Mouse (Mus musculus): ENCODE measurements around the gene Gpt2.

Gene Gpt2

GRCm38 (mm10) chr8:85487906-85488620, 4.3 kb upstream of the Gpt2 start:
- no peak for DNase-seq (ENCODE audit: low read depth, low spot score)

DNA sequence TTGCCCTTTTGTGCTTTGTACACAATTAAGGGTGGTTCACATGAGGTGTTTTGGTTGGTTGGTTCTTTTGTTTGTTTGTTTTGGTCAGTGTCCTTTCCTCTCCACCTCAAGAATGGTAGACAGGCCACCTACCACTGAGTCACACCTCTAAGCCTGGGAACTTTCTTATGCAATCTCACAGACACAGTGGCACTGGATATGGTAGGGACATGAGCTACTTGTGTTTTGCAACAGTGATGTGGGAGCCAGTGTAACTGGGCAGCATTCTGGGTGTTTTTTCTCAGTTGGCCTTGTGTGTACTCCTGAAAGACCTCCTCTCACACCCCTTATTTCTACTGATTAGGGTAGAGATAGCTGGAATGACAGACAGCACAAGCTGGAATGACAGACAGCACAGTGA, 3.7 kb upstream of the Gpt2 start:
- no peak for DNase-seq (ENCODE audit: low read depth, low spot score)

- DNase-seq (ENCODE audit: low read depth, low spot score), result no peak
Measured at GRCm38 (mm10) chr8:85489546-85489945, 2.8 kb upstream of the Gpt2 start.

DNA sequence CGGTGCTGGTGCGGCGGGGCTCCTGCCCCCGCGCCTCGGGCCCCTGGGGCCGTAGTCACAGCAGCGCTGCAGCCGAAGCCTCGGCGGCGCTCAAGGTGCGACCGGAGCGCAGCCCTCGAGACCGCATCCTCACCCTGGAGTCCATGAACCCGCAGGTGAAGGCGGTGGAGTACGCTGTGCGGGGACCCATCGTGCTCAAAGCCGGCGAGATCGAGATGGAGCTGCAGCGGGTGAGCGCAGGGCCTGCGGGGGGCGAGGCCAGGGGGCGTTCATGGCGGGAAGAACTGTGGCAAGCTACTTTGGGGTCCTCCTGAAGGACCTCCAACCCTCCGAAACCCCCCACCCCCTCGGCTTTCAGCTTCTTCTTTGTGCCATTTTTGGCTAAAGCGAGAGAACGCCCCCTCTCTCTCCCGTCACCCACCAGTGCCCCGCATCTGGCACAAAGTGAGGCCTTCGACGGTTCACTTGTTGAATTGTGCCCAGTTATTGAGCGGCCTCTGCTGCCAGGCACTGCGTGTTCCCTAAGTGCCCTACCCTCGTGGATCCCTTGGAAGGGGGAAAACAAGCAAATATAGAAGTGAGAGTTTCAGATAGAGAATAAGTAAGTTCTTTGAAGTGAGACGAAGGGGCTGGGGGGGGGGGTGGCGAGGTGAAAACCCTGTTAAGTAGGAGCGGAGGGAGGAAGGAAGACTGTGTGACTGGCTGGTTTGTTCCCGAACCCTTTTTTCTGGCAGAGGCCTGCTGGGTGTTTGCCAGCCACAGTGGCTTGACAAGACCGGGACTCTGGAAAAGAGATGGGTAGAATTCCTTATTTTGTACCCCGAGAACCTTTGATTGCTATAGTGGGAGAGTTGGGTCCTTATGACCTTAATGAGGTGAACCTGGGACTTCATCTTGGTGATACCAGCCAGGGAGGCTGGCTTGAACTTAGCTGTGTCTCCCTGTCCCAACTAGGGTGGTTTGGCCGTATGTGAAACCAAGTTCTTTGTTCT, 860 bp downstream of the Gpt2 start:
- DNase-seq (ENCODE audit: low read depth, low spot score), result no peak

GRCm38 (mm10) chr8:85496125-85496524, 3.7 kb downstream of the Gpt2 start:
- DNase-seq (ENCODE audit: low read depth, low spot score), result no peak

DNA sequence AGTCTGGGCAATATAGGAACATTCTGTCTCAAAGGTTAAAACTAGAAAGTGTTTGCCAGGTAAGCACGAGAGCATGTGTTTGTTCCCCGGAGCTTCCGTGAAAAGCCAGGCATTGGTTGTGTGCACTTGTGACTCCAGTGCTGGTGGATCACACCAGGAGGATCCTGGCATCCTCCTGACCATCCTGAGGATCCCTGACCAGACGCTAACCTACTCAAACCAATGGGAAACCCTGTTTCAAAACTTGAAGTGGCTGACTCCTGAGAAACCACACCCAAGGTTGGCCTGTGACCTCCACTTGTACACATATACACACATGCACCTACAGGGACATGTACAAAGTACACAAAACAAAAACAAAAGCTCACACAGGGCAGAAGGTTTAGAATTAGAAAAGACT, 4.4 kb downstream of the Gpt2 start:
- no peak for DNase-seq (ENCODE audit: low read depth, low spot score)

- no peak for DNase-seq (ENCODE audit: low read depth, low spot score)
Measured at GRCm38 (mm10) chr8:85498577-85498976, 6.2 kb downstream of the Gpt2 start.

GRCm38 (mm10) chr8:85500460-85500859, 8.1 kb downstream of the Gpt2 start:
- no peak for DNase-seq (ENCODE audit: low read depth, low spot score)

DNA sequence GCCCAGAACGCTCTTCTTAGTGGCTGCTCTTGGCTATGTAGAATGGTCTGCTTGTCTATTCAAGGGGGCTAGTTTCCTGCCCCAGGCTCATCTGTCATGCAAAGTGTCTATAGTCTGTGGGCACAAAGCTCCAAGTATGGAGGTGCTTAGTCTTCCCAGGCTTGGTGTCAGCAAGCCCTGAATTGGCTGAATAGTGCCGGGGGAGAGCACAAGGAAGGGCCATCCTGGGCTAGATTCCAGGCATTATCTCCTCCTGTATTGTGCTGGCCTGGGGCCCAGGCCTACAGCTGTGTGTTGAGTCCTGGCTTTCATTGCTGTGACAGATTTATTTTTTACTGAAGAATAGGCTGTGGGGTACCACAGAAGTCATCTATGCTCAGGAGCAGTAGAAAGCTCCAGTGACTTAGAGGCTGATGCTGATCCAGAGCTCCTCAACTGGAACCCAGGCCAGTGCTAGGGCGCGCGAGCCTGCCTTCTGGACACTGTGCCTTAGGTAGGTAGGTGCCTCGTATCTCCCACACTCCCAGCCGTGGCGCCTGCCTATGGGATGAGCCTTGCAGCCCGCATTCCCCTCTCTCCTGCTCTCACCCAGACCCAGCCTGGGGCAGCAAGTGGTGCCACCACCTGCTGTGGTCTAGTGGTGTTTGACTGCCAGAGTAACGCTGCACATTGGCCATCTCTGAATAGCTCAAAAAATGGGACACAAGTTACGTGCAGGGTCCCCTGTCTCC, 8.7 kb downstream of the Gpt2 start:
- no peak for DNase-seq (ENCODE audit: low read depth, low spot score)

DNA sequence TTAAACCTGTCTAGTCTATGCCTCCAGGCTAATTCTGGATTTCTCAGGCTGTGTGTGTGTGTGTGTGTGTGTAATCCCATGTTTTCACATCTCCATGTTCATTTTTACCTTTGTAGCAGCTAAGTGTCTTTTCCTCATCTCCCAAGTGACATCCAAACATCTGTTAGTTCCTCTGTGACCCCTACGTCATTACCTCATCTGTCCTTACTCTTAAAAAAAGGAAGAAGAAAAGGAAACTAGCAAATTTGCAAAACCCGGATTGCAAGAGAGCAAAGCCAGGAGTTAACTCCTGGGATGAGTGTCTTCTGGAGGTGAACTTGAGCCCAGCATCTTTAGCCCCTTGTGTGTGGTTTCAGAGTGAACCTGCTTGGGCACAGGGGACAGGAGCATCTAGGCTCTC, 10.0 kb downstream of the Gpt2 start:
- DNase-seq (ENCODE audit: low read depth, low spot score), result no peak

DNA sequence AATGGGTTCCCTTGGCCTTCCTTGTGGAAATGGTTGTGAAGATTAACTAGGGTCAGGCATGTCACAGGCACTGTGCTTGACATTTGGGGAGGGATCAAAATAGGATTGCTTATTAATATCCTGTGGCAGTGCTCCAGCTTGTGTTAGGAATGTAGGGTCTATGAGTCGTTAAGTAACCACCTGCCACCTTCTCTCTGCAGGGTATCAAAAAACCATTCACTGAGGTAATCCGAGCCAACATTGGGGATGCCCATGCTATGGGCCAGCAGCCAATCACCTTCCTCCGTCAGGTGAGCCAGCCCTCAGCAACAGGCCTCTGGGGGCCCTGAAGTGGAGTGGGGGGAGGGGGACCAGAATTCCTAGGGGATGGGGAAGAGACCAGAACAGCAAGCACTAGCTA, 10.7 kb downstream of the Gpt2 start:
- peak; percentile 78 for DNase-seq (ENCODE audit: low read depth, low spot score)

DNA sequence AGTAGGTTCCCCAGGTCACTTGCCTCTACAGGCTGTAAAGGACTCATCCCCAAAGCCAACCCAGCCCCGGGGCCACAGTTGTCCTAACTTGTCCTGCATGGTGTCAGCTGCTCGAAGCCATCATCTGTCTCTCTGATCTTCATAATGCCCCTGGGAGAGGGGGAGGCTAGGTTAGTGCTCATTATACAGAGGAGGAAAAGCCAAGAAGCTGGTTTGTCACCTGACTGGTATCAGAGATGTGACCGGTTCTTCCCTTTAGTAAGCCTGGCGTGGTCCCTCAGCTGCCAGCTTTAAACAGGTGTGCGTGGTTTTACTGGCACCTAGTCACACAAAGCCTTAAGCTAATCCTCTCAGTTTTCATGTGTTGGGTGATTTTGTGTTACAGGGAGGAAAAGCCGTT, 12.3 kb downstream of the Gpt2 start:
- peak; percentile 65 for DNase-seq (ENCODE audit: low read depth, low spot score)

- DNase-seq (ENCODE audit: low read depth, low spot score), result no peak
Measured at GRCm38 (mm10) chr8:85506620-85507019, 14.2 kb downstream of the Gpt2 start.

DNA sequence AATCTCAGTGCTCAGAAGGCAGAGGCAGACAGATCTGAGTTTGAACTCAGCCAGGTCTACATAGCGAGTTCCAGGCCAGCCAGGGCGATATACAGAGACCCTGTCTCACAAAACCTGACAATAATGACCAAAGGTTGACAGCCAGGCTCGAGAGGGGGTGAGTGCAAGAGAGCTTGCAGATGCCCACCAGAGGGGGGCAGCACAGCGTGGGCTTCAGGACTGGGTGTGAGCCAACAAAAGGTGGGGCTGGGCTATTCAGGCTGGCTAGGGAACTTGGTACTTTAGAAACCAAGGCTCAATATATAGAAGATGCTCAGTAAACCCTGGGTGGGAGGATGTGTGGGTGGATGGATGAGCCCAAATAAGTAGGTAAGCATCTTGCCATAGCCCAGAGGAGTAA, 16.3 kb downstream of the Gpt2 start:
- no peak for DNase-seq (ENCODE audit: low read depth, low spot score)

DNA sequence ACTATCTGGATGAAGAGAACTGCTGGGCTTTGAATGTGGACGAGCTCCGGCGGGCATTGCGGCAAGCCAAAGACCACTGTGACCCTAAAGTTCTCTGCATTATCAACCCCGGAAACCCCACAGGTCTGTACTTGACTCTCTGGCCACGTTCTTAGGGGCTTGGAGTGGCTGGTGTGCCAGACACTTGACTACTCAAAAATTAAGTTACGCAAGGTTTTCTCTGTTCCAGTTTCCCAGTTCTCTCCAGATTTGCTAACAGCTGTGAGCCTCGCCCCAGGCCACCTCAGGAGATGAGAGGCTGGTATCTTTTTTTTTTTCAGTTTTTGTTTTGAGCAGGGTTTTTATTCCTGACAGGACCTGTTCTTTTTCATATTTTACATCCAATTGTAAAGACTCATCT, 19.9 kb downstream of the Gpt2 start:
- DNase-seq (ENCODE audit: low read depth, low spot score), result no peak

GRCm38 (mm10) chr8:85513283-85513682, 20.9 kb downstream of the Gpt2 start:
- DNase-seq (ENCODE audit: low read depth, low spot score), result peak; percentile 90

DNA sequence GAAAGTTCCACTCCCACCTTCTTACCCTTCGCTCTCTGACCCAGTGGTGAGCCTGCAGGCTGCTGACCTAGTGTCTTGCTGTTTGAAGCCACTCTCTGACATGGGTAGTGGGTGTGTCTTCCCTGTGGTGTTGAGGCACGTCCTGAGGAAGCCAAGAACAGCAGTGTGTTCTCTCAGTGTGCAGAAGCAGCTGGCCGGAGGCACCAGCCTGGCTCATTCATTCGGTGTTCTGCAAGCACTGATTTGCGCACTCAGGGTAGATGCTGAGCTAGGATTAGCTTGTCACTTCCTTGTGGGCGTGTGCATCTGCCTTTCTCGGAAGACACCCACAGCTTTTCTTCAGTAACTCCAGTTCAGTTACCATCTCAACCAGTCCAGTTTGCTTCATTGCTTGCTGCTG, 23.0 kb downstream of the Gpt2 start:
- peak; percentile 96 for DNase-seq (ENCODE audit: low read depth, low spot score)

DNA sequence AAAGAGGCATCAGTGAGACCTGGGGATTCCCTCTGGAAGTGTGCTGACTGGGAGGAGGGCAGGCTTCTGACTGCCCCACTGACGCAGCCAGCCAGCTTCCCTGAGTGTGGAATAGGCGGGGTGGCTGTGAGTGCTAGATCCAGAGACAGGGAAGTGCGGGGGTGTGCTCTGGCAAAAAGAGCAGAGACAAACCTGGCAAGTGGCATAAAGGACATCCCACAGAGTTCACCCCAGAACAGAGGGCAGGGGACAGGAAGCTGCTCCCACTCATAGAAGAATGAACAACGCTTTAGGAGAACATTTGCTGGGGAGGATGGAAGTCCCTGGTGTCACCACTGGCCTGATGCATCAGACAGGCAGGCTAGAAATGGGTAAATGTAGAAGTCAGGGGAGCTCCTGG, 25.0 kb downstream of the Gpt2 start:
- DNase-seq (ENCODE audit: low read depth, low spot score), result no peak

DNA sequence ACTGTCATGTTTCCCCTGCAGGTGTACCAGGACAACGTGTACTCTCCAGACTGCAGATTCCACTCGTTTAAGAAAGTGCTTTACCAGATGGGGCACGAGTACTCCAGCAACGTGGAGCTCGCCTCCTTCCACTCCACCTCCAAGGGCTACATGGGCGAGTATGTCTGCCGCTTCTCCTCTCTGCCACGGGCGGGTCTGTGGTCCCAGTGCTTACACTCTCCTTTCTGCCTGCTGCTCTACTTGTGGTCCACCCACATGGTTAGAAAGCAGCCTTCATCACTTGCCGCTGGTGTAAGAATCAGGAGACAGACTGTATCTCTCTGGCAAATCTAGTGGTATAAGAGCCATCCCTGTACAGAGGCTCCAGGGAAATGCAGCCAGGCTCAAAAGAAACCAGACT, 25.6 kb downstream of the Gpt2 start:
- no peak for DNase-seq (ENCODE audit: low read depth, low spot score)

- no peak for DNase-seq (ENCODE audit: low read depth, low spot score)
Measured at GRCm38 (mm10) chr8:85520586-85520985, 28.2 kb downstream of the Gpt2 start.

DNA sequence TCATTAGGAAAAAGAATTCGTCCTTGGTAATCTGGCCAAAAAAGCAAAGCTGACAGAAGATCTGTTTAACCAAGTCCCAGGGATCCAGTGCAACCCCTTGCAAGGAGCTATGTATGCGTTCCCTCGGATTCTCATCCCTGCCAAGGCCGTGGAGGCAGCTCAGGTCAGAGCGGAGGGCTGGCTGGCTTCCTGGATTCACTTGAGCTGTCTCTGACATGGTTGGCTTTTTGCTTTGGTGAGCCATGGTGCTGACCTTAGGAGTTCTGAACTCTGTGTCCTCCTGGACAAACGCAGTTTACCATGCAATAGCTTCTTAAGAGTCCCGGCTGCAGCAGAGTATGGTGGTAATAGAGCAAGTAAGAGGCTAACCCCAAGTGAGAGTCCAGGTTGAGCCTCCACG, 29.0 kb downstream of the Gpt2 start:
- DNase-seq (ENCODE audit: low read depth, low spot score), result peak; percentile 94

DNA sequence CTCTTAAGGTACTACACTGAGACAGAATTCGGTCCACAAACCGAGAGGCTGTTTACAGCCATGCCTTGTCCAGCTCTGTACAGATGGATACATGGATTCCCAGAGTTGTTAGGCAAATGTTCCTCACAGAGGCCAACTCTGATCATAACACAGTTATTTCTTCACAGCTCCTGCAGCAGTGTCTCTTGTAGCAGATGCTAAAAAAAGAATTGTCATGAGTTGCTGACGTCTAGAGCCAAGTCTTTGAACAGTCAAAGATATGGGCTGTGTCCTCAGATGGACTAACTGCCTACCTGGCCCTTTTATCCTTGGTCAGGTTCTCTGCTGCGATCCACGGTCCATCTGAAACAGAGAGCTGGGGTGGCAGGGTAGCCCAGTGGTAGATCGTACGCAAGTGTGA, 31.7 kb downstream of the Gpt2 start:
- DNase-seq (ENCODE audit: low read depth, low spot score), result peak; percentile 86
